Mouse (Mus musculus): ENCODE data around the gene Slc22a17.

Gene Slc22a17

DNA sequence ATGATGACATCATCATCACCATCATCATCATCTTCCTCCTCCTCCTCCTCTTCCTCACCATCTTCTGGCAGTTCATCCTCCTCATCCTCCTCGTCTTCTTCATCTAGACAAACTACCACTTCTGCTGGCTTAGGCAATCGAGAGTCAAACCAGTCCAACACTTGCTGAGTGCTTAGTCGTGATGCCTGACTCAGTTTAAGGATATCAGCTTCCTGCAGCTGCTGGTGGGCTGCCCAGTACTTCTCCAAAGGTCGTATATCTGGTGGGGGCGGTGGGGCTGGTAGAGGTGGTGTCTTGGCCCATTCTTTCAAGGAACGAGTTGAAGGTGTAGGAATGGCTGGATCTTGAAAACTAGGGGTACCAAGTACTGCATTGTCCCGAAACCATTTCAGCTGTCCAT, 56.2 kb downstream of the Slc22a17 start:
- DNase-seq: no peak
